Mouse (Mus musculus): ENCODE measurements at regions not wholly inside any gene's neighbourhood (a gene's known extent, or its start where the extent isn't known, plus 50 kb on each side); places are given as distances from the start of the nearest gene placed in this dataset.

DNA sequence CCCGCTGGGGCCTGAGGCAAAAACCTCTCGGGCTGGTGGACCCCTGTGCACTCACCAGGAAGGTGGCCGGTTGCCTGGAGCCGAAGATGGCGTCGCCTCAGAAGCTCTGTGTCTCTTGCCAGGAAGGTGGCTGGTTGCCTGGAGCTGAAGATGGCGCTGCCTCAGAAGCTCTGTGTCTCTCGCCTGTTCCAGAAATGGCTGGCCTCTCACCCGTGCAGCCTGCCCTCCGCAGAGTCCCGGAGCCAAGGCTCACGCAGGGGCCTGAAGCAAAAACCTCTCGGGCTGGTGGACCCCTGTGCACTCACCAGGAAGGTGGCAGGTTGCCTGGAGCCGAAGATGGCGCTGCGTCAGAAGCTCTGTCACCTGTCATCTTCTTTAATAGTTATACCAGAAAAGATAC, 408.4 kb upstream of the Zfp804a start:
- intact Hi-C loops (cut with DNase I), result no loop called here
- peak; percentile 10 for DNase-seq

All from left cerebral cortex, postnatal 4 days (tissue).